Mouse (Mus musculus) left cerebral cortex, adult 9 months (tissue): ENCODE data around the gene Sema3b.
"Not testable (repeated sequence)": the region's sequence is repeated elsewhere in the genome, so short reads cannot be mapped to it uniquely, and the experiment has no call there.

ENCODE experiments used
- DNase-seq, 2 experiments: peaks; one replicate each; pipeline ENCODE4 v3.0.0; 2022; ENCODE audit warnings: low spot score in 2 of 2

Sema3b gene

DNA sequence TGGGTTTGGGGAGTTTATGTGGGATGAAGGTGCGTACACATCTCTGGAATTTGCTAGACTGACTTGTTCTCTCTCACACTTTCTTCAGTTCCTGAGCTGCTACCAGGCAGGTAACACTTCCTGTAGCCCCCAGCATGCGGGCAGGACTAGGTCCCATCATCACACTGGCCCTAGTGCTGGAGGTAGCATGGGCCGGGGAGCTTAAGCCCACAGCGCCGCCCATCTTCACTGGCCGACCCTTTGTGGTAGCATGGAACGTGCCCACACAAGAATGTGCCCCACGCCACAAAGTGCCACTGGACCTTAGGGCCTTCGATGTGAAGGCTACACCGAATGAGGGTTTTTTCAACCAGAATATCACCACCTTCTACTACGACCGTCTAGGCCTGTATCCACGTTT is 39.0 kb downstream of the Sema3b start:
- DNase-seq: no peak

DNA sequence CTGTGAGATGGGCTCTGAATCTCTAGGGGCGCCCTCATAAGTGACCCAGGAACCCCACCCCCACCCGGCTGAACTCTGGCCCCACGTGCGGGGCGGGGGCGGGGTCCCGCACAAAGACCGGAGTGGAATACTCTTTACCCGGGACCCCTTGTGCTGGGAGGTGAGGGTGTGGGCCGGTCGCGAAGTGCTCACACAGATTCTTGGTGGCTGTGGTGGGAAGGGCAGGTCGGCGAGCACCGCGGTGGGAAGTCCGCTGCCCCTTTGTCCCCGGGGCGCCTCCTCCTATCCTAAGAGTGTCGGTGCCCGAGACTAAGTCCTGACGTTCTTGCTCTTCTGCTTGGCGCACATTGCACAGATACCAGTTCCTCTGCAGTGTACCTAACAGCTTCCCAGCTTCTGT is 39.8 kb downstream of the Sema3b start:
- no peak for DNase-seq

DNA sequence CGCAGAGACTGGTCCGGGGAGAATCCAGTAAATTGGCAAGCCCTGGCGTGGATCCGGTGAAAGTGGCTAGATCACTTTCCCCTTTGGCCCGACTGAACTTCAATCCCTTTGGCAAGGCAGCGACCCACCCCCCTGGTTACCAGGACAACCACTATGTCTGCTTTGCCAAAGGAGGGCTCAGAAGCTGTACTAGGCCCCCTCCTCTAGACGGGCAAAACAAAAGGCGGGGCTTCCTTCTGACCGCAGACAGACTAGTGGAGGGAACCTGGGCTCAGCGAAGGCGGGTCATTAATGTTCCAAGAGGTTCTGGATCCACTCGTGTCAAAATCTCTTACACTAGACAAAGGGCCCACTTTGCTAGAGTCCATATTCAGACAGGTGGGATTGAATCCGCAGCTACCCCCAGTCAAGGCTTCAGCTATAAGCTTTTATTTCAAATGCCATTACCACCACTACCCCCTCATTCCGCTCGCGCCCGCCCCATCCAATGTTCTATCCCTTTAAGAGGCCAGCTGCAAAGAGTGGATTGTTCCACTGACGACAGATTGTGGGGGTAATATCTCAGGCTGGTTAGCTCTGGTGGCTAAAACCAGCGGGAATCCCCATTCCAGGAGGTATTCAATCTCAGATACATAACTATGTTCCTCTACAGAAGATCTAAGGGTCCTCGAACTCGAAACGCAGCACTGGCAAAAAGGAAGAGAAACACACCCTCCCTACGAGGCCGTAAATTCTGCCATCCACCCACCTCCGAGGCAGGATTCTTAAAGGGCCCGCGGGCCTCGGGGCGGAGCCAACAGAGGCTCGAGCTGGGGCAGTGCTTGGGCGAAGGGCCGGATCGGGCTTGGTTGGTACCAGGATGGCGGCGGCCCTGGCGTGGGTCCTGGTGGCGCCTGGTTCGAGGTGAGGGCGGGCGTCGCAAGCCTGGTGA is 40.4 kb downstream of the Sema3b start:
- DNase-seq: peak in 1 of 2 experiments; percentile 82

DNA sequence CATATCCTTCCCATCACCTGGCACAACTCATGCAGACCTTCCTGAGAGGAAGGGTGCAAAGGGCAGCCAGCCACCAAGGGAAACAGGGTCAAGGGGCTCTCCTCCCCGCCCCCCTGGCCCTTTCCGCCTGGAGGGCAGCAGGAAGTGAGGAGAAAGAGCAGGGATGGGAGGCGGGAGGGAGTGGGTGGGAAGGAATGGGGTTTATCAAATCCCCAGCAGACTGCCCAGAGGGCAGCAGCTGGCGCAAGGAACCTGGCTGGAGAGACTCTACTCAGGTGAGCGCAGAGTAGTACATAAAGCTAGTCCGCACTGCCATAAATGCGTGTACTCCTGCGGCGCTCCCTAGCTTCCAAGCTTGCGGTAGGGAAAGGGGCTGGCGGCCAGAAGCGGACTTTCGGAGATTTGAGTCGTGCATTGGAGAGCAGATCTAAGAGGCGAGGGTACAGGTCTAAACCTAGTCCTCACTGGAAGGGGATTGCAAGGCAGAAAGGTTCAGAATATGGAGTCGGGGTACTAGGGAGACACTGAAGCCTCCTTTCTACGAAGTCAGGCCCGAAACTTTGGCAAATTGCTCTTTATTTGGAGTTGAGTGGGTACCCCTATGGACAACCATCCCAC is 41.2 kb downstream of the Sema3b start, which contains the start of gene Hyal2:
Hyal2 (plus strand) TSS at position 244 of the 618 bp plus-strand sequence.
- no peak for DNase-seq

DNA sequence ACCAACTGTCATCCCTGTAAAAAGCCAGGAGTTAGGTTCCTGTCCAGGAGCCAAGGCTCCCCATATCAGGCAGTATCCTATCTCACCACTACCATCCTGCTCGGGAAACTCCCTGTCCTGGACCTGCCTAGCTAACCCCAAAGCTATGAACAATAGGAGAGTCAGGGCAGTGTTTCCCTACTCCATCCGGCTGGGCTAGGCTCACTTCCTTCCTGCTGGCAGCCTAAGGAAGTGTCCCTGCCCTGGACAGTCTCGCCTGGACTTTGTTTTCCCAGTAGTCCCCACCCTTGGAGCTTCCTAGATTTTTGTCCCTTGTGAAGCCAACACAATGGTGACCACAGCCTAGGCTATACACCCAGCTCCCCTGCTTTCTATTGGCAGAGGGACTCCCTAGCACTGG is 42.2 kb downstream of the Sema3b start:
- DNase-seq: no peak

DNA sequence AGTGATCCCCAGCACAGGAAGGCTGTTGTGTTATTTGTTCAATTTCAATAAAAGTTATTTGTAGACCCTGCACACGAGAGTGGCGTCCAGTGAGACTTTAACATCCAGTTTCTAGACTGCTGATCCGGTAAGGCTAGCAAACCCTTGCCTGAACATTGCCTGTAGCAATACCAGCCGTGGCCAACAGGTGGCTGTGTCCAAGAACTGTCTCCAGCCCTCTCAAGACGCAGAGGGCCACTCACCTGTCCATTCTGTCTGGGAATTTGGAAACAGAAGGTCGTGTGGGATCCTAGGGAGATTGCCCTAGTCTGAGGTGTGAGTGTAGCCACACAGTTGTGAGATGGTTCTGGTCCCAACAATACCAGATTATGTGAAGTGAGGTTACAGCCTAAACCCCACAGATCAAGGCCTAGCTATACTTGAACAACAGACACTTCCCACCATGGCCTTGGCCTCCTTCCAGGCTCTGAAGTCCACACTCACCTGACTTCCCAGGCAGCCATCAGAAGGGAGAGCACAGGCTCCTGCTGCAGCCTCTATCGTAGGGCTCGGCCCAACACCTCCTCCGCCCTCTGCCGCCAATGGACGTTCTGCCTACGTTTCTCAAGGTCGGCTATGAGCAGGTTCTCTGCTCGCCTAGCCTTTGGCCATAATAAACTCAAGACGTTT is 42.9 kb downstream of the Sema3b start:
- DNase-seq: peak in 1 of 2 experiments; percentile 79

DNA sequence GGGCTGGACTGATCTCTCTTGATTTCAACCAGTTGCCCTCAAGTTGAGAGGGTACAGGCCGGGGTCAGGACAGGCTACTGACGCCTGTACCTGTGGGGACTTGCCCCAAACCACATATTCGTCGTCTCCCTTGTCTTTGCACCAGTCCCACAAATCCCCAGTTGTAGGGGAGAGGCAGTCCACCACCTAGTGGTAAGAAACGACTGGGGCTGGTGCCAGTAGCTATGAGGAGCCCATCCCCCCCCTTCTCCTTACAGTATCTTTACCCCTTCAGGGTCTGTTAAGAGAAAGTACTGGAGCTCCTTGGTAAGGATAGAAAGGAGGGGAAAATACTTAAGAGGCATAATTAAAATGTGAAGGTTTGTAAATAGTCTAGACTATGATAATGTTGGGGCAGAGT is 43.5 kb downstream of the Sema3b start:
- not testable (repeated sequence) for DNase-seq

DNA sequence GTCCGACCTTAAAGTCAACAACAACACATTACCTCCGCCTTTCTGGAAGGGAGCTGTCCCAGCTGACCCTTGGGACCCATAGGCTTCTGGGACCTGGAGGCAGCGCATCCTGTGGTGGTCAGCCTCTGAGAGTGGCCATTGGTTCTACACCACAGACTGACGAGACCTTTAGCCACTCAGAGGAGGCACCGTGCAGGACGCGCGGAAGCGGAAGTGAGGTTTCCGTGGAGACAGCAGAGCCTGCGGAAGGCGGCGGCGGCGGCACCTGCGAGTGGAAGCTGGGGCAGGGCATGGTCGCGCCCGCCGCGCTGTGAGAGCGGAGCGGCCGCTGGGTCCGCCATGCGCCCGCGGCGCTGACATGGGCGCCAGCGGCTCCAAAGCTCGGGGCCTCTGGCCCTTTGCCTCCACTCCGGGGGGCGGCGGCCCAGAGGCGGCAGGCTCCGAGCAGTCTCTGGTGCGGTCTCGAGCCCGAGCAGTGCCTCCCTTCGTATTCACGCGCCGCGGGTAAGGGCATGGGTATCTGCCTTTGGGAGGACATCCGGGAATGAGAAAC is 45.9 kb downstream of the Sema3b start, which contains the start of gene Tusc2:
Tusc2 (plus strand) TSS at position 227 of the 553 bp plus-strand sequence.
- DNase-seq: peak; percentile 92 to 96

DNA sequence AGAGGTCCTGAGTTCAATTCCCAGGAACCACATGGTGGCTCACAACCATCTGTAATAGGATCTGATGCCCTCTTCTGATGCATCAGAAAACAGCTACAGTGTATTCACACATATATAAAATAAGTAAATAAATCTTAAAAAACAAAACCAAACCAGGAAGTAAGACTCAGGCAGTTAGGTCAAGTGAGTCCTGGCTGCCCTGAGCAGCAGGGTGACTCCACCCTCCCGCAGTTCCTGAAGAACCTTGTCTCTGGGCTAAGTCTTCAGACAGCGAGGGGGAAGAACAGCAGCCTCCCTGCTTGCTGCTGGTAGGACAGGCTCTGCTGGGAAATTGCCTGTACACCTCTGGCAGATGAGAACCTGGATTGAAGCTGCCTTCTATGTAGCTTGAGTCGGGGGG is 52.7 kb downstream of the Sema3b start:
- no peak for DNase-seq

DNA sequence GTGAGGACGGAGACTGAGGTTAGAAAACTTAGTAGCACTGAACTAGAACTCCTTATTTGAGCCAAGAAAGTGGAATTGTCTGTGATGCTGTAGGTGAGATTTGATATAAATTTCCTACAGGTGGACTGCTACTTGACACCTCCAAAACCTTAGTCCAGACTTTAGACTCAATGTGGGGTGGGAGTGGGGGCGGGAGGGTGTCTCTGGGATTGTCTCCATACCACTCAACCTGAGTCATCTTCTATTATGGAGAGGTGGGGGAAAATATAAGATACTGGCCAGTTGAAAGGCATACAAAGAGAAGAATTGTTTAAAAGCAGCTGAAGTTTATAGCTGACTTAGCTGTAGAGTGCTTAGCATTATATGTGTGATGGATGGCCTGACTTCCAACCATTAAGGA is 53.3 kb downstream of the Sema3b start:
- no peak for DNase-seq

DNA sequence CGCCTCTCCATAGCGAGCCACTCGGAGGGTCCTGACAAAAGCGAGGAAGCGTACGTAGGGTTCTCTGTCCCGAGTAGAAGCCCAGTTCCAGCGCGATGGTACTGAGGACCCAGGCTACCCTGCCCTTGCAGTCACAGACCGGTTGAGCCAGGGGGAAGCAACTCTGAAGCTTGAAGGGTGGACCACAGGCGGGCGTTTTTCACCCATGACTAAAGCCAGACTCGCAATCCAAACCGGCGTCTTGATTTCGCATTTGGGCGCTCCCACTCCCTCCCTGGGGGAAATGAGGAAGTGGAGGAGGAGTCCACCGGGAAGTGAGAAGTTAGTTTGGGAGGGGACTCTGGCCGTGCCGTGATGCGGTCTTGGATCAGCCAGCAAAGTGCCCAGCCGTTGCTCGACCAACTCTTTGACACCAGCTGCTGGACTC is 54.0 kb downstream of the Sema3b start:
- no peak for DNase-seq

DNA sequence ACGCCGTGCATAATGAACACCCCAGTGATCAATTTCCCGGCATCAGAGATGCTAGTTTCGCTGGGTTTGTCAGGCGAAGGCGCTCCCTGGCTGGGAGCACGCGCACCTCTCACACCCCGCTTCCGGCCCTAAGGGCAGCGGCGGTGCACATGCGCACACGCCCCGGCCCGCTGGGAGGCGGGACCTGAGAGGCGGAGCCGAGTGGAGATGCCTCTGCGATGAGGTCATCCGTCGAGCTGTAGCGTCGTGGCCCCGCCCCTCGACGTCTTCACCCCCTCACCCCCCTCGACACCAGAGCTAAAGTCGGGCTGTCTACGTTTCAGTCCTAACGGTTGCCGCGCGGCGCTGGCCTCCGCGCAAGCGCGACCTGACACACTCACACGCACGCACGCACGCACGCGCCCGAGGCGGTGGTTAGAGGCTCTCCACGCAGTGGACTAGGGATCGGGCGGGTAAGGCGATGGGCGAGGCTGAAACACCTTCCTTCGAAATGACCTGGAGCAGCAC is 54.7 kb downstream of the Sema3b start:
- peak; percentile 90 to 94 for DNase-seq

DNA sequence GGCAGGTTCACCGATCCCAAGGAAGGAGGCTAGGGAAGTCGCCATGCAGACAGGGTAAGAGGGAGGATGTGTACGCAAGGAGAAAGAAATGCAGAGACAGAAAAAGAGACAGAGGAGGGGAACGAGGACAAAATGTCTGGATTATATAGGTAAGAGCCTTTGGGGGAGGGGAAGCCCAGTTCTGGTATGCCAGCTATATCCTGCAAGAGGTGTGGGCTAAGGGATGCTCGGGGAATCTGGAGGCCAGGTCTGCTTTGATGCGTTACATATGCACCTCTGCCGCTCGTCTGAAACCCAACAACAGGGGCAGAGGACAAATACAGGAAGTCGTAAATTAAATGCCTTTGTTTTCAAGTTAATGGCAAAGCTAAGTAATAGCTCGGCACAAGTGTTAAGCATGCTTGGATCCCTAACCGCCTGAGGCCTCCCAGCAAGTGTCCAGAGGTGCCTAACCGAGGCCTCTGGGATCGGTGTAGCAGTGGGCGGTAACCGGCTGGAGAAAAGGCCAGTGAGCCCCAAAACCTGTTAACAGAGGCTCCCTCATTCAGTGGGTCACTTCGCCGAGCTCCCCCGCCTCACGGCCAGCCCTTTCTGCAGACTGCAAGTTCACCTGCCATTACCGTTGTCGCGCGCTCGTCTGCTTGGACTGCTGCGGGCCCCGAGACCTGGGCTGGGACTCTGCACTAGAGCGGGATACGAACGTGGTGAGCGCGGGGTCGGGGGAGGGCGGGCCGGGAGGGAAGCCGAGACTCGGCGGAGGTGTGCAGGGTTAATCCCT is 55.3 kb downstream of the Sema3b start:
- no peak for DNase-seq

DNA sequence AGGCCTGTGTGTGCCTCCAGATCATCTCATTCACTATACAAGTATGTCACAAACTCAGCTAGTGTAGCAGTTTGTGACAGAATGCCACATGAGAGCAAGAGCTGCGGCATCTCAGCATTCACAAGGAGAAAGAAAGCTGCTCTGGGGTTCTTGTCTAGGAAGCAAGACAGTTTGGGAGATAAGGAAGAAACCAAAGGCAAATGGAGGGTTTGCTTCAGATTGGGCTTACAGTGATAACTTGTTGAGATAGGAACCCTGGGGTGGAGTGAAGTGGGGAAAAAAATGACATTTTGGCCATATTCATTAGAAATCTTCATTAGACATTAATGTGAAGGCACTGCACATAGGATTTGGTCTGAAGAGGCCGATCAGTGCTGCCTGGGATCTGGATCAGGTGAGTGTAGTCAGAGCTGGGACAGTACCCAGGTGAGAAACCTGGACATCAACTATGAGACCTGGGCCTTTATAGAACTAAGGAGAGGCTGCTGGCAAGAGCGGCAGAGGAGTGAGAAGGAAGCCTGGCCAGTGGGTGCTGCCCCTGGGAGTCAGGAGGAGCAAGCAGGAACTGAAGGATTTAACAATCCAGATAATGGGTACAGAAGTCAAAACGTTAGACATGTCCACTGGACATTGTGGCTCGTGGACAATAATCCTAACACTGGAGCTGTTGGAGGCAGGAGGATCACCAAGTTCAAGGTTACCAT is 56.2 kb downstream of the Sema3b start:
- DNase-seq: no peak

DNA sequence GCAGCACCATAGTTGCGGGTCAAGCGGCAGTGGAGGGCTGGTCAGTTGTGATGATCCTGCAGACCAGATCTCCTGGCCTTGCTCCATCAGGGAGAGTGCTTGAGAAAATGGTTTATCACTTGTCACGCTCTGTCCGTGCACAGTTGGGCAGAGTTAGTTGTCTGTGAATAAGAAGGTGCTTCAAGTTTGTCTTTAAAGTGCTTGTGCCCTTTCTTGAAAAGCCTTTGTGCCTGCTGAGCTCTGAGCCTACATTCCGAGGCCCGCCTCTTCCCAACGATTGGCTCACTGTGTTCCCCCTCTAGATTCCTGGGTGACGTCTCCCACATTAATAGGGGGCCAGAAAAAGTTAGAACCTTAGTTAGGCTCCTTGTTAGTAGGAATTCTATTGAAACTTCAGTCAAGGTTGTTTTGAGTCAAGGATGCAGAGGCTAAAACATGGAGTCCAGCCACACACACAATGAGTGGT is 57.1 kb downstream of the Sema3b start:
- no peak for DNase-seq

DNA sequence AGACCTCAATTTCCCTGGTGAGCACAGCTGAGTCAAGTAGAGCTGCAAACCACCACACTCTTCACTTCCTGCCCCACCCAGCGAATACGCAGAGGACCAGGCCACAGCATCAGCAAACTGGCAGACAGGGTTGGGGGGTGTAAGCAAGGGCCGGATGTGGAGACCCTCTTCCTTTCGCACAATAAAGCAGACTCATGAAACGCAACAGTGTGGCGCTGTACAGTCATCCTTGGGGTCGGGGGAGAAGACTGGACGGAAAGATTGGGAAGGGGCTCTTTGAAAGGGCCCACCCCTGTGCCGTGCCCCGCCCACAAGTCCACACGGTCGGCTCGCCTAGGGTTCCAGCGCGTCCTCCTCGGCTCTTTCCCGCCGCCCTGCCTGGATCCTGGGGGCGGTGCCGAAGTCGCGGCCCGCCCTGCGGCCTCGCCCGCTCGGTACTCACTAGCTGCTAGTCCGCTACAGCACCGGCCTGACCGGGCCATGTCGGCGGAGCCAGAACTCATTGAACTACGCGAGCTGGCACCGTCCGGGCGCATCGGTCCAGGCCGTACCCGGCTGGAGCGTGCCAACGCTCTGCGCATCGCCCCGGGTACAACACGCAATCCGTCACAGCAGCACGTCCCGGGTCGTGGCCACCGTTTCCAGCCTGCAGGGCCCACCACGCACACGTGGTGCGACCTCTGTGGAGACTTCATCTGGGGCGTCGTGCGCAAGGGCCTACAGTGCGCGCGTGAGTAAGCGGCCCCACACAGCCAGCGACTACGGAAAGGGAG is 57.7 kb downstream of the Sema3b start, which contains the start of gene Rassf1:
Rassf1 (plus strand) TSS at position 439 of the 773 bp plus-strand sequence.
- DNase-seq: no peak

DNA sequence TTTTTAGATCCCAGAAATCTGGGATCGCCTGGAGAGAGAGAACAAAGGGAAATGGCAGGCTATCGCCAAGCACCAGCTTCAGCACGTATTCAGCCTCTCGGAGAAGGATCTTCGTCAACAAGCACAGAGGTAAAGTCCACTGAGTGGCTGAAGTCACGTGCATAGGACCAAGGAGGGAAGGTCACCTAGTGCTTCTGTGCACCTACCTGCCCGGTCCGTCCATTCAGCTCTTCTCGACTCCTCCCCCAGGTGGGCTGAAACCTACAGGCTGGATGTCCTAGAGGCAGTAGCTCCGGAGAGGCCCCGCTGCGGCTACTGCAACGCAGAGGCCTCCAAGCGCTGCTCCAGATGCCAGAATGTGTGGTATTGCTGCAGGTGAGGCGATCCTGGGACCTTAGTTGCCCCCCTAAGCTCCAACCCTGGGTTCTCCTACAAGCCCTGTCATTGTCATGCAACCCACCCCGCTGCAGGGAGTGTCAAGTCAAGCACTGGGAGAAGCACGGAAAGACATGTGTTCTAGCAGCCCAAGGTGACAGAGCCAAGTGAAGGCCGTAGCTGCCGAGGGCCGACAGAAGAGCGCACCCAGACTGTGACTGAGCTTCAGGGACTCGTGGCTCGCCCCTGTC is 58.4 kb downstream of the Sema3b start:
- no peak for DNase-seq

DNA sequence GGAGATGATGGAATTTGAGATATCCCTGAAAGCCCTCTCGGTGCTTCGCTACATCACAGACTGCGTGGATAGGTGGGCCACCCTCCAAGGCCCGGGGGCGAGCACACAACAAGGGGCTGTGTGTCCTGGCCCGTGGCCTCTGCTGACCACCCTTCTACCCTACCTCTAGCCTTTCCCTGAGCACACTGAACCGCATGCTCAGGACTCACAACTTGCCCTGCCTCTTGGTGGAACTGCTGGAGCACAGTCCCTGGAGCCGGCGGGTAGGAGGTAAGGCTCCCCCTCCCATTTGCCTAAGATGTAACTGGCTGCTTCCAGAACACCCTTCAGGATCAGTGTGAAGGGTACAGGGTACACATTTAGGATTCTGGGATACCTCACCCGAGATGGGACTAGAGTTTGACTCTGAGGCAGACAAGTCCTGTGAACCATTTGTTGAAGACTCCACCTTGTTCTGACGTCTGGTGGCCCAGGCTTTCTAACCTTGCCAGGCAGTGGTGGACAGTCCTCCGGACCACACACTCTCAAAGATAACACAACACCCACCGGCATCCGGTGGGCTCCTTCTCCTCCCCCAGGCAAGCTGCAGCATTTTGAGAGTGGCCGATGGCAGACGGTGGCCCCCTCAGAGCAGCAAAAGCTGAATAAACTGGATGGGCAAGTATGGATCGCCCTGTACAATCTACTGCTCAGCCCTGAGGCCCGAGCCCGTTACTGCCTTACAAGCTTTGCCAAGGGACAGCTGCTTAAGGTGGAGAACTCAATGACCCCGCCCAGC is 59.5 kb downstream of the Sema3b start:
- no peak for DNase-seq
